Mouse (Mus musculus) liver, postnatal 0 days (tissue): ENCODE results near the gene Wfdc2.

Experiments used
- CTCF ChIP-seq: sonication (generic); IDR thresholded peaks from 2 replicates; pipeline ENCODE4 v1.5.1; 2016; ENCODE audit warnings: antibody characterized with exemption, low read depth
- EP300 ChIP-seq: IDR thresholded peaks from 2 replicates; pipeline ENCODE4 v1.6.1; 2016; ENCODE audit warnings: antibody characterized with exemption, low read depth, mild to moderate bottlenecking

- TF ChIP-seq CTCF (no peak), EP300 (no peak)
Observed at GRCm38 (mm10) chr2:164549963-164550894, 12.0 kb upstream of the Wfdc2 start.
